Mouse (Mus musculus) megakaryocyte progenitor cell, adult 5-6 weeks (primary cell): ENCODE data around the gene Gabarap. TPM values are rescaled to one million over a fixed set of nuclear protein-coding genes. Genes with fewer than 3 reads are reported as not detected.
"Not testable (repeated sequence)": the region's sequence is repeated elsewhere in the genome, so short reads cannot be mapped to it uniquely, and the experiment has no call there.

Source experiments
- ATAC-seq: replicated peaks from 2 replicates; pipeline ENCODE4 v1.8.0; 2016; ENCODE audit warnings: mild to moderate bottlenecking, moderate TSS enrichment, inconsistent platforms; ENCODE audit not compliant: poor library complexity
- total RNA-seq, 2 experiments: library from RNA; stranded (forward) in 1 of 2; stranded (reverse) in 1 of 2; fragments of 157-497, 149-512 nt in 1 of 2; fragments of 200-1000 nt in 1 of 2; gene quantifications; 2 replicates each; pipeline versions ENCODE4 v1.2.3 to v1.2.4; 2015 to 2017

The Gabarap gene
- total RNA-seq, 2 experiments from 2014 or later = 274 to 387 TPM

DNA sequence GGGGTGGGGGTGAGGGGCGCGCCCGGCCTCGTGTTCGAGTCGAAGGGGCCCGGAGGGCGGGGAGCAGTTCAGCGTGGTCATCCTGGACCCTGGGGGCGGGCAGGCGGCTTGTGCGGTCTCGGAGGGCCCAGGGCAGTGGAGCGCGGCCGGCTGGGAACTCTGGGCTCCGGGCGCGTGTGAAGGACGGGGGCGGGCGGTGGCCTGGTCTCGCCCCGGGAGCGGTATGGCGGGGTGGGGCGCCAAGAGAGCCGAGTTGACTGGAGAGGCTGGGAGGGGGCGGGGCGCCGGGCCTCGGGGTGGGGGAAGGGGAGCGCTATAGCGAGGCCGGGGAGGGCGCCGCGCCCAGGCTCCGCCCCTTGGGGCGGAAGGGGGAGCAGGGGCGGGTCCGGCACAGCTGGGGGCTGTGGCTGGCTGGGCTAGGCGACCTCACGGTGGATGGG lies 6.1 kb downstream of the Gabarap start:
- peak; percentile 36 for ATAC-seq

DNA sequence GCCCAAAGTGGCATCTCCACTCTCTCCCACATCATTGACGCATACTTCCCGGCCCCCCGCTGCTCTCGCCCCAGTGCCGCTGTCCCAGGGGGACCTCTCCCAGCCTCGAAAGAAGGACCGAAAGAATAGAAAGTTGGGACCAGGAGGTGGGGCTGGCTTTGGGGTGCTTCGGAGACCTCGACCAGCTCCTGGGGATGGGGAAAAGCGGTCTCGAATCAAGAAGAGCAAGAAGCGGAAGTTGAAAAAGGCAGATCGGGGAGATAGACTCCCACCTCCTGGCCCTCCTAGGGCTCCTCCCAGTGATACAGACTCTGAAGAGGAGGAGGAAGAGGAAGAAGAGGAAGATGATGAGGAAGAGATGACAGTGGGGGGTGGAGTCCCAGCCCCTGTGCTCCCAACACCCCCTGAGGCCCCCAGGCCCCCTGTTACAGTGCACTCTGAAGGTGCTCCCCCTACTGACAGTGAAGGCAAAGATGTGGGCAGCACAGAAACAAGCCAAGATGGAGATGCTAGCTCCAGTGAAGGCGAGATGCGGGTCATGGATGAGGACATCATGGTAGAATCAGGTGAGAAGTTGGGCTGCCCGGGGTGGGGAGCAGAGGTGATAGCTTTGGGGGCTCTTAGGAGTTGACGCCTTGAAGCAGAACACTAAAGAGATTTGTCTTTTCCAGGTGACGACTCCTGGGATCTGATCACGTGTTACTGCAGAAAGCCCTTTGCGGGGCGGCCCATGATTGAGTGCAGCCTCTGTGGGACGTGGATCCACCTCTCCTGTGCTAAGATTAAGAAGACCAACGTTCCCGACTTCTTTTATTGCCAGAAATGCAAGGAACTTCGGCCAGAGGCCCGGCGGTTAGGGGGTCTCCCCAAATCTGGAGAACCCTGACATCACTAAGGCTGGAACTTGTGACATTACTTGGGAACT lies 7.9 kb downstream of the Gabarap start:
- no peak for ATAC-seq

DNA sequence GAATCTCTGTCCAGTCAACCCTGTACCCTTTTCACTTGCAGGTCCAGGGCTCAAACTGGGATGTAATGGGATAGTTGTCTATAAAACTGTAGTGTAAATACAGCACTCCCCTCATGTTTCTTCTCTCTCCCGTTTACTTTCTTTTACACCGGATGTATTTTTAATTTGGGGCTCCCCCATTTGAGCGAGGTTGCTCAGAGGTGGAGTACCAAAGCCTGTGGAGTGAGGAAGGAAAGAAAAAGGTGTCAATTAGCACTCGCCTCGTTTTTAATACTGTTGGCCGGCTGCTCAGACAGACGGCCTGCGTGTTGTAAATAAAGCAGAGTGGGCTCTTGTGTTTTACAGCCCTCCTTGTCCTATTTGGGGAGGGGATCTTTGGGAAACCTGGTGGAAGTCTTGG lies 8.7 kb downstream of the Gabarap start:
- ATAC-seq = no peak

DNA sequence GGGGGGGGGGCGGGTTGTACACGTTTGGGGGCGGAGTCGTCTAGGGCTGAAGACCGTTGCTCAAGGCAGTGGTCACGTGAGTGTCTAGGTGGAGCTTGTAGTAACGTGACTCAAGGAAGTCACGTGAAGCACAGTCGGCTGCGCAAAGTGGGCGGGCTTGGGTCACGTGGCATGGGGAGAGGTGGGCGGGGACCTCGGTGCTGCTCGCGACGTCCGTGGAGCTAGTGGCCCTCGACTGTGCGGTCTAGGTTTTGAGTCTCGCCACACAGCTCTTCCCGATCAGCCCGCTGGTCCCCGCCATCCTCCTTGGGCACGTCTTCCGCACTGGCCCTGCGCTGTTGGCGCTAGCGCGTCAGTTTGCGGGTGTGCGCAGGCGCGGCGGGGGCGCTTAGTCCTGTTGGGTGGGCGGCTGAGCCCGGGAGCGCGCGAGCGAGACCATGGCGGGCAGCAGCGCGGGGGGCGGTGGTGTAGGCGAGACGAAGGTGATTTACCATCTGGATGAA lies 9.5 kb downstream of the Gabarap start, which contains the start of gene Dvl2:
TSS of gene Dvl2 (plus strand) at position 200 of the 503 bp plus-strand sequence.
- ATAC-seq = peak; percentile 44

DNA sequence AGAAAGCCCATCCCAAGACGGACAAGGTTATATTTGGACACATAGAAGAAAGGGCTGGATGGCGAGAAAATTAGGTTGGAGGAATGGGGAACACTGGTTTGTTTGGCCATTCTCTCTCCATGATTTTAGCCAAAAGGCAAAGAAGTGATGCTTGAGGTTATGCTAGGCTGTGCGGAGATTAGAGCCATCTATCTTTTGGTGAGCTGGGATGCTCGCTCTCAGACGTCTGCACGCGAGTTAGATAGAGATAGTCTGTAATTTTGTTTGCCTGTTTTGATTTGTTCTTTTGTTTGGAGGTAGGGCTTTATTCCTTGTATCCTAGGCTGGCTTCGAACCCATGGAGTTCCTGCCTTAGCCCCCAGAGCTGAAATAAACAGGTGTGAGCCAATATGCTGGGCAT lies 10.2 kb downstream of the Gabarap start:
- ATAC-seq = no peak

DNA sequence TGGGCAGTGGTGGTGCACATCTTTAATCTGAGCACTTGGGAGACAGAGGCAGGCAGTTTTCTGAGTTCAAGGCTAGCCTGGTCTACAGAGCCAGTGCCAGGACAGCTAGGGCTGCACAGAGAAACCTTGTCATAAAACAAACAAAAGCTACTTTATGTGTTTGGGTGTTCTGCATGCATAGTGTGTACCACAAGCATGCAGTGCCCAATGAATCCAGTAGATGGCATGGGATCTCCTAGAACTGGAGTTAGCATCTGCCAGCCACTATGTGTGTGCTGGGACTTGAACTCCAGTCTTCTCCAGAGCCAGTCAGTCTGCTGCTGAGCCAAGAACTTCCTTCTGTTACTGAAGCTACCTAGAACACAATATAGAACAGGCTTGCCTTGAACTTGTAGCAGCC lies 10.9 kb downstream of the Gabarap start:
- ATAC-seq = peak; percentile 59

DNA sequence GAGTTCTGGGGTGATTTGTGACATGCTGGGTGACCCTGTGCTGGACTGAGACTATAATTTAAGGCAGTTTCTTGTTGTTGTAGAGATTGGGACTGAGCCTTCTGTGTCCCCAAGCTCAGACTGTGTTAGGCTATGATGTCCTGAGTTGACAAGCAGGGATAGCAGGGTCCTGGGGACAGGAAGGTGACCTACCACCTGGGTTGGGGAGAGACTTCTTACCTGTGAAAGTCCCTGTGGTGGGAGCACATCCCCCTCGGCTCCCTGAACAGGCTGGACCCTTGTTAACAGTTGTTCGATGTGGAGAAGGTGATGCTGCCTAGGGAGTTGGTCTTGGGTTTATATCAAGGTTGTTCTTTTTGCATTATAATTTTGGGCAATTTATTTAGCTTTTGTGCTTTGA lies 11.5 kb downstream of the Gabarap start:
- ATAC-seq = no peak

DNA sequence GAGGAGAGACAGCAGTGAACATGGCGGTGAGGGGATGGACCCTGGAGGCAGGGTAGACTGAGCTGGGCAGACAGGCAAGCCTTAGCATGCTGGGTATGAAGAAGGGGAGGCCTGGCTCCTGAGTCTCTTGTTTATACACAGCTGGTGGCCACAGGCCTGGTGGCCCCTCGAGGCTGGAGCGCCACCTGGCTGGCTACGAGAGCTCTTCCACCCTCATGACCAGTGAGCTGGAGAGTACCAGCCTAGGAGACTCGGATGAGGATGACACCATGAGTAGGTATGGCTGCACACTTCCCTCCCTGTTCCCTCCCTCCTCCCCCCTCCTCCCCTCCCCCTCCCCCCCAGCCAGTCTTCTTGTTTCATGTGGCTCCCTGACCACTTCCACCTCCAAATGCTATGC lies 14.6 kb downstream of the Gabarap start:
- peak; percentile 56 for ATAC-seq

DNA sequence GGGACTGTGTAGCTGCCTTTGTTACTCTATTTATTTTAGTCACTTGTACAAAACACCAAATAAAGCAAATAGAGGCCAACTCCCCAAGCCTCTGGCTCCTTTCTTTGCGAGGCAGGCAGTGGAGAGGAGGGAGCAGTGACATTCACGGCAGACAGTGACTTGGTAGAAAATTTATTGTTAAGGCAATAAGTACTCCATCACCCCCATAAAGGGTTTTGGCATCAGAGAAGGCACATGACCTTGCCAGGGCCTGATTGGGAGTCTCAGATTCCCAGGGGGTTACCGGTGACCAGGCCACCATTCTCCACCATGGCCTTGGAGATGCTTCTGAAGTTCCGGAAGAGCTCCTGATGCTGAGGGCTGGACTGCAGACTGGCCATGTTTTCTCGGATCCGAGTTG lies 19.1 kb downstream of the Gabarap start:
- ATAC-seq = no peak

DNA sequence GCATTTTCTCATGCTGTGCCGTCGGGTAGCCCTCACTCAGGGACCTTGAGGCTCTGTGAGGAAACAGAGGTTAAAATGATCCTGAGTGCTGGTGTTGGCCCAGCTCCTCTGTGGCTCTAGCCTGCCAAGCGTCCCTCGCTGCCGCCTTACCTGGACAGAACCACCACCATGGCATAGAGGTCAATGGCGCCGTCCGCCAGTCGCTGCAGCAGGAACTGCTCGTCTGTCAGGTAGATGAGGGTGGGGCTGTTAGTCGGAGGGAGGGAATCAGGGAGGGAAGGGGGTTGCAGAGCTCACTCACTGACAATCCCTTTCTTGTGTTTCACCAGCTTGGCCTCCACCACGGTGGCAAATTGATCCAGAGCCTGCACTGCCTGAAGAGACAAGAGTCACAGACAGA lies 19.6 kb downstream of the Gabarap start:
- no peak for ATAC-seq

DNA sequence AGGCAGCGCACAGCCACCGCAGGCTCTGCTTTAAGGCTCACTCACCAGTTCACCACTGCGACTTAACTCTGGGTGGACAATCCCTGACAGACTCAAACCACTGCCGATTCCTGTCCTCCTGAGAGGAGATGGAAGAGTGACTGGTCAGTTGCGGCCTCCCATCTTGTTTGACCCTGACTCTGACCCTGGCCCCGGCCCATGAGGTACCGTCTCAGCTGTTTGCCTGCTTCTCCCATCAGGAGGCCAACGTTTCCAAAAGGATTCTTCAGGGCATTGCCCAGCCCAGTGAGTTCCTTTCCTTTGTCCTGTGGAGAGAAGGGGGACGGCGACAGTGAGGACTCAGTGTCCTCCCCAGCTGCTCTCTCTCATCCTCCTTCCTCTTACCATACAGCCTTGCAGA lies 20.0 kb downstream of the Gabarap start:
- ATAC-seq = no peak

DNA sequence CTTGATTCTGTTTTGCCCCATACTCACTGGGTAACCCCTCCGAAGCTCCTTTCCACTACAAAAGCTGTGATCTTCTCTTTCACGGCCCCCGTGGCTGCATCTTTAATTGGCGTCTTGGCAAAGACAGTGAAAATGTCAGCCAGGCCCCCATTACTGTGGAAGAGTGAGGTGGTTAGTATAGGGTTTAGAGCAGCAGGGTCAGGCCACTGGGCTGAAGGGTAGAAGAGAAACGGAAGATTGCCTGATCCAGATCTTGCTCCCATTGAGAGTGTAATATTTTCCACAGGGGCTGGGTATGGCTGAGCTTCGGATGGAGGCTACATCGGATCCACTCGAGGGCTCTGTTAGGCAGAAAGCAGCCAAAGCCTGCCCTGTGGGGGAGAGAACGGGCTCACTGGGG lies 22.0 kb downstream of the Gabarap start:
- no peak for ATAC-seq

DNA sequence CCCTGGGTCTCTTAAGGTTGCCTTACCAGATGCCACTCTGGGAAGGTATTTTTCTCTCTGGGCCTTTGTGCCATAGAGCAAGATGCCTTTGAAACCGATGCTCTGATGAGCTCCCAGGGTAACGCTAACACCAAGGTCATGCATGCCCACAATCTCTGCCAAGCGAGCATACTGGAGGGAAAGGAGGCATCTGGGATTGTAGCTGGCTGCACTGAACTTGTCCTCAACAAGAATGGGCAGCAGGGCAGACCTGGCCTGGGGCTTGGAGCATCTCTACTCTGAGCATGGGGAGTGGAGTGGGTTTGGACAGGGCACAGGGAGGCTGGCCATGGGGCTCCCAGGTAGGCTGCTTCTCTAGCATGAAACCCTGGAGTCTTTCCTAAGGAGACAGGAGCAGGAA lies 22.5 kb downstream of the Gabarap start:
- no peak for ATAC-seq

DNA sequence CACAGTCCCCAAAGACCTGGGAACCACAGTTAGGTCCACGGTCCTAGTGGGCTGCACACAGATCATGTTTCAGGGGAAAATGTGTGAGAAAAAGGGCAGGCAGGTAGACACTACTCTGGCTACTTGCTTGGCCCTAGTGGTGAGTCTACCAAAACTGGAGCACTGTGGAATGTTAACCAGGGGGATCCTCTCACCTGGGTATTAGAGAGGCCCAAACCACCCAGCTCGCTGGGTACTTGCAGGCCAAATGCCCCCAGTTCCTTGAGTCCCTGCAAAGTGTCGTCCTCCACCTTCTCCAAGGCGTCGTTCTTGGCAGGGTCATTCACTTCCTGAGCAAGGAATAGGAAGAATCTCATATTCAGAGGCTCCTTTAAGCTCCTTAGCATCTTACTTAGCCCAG lies 23.1 kb downstream of the Gabarap start:
- no peak for ATAC-seq

DNA sequence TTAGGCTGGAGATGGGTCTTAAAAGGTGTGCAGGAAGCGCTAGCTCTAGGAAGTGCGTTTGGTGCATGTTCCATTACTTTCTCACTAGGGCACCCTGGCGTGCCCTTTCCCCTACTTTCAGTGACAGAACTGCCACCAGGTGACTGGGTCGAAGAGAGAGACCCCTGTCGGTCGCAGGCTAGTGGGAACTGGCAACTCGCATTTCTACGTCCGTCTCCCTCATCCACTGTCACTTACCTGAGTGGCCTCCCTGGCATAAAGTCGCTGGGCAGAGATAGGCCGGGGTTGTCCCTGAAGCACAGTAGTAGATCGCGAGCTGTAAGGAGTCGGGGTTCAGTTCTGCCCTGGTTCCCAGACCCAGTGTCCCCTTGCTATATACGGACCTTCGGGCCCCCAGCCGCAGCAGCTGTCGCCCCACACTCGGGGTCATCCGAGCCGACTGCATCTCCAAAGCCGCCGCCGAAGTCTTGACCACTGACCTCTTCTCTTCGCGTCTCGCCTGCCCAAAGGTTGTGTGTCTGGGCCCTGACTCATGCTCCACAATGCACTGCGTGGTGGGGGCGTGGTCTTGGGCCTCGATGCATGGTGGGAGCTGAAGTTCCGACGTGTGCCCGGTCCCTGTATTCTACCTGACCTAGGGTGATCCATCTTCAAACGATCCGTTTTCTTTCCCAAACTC lies 24.1 kb downstream of the Gabarap start, which contains the start of gene Acadvl:
TSS of gene Acadvl (minus strand) at position 532 of the 679 bp plus-strand sequence.
- ATAC-seq = peak; percentile 93

DNA sequence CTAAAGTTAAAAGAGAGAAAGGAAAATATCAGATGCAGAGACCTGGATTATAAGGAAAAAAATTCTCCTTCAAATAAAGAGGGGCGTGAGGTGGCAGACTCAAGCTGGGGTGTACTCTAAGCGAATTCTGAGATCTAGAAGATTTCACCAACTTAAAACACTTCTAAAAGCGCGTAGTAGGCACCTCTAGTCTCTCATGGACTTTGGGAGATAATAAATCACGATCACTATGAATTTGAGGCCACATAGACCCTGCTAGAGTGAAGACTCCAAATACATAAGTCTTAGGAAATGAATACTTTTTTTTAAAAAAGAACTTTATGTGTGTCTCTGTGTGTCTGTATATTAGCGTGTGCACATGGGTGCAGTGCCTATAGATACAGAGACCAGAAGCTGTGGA lies 24.7 kb downstream of the Gabarap start:
- ATAC-seq = no peak

DNA sequence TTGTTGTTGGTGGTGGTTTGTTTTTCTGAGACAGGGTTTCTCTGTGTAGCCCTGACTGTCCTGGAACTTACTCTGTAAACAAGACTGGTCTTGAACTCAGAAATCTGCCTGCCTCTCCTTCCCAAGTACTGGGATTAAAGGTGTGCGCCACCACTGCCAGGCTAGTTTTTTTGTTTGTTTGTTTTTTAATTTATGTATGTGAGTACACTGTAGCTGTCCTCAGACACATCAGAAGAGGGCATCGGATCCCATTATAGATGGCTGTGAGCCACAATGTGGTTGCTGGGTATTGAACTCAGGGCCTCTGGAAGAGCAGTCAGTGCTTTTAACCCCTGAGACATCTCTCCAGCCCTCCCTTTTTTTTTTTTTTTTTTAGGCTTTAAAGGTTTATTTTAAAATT lies 25.2 kb downstream of the Gabarap start:
- not testable (repeated sequence) for ATAC-seq

DNA sequence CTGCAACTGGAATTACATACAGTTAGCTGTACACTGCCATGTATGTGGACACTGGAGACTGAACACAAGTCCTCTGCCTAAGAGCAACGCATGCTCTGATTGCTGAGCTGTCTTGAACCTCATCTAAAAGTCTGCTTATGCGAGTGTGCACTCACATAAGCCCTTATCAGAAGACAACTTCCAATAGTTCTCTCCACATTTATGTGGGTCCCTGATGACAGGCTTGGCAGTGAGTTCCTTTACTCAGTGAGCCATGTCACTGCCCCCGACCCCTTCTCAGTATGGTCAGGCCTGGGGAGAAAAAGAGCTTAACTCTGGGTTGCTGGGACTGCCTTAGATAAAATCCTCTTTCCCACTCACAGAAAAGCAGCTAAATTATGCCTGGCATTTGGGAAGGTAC lies 25.7 kb downstream of the Gabarap start, which contains the start of gene Dlg4:
TSS of gene Dlg4 (plus strand) at position 274 of the 400 bp plus-strand sequence.
- ATAC-seq = no peak

DNA sequence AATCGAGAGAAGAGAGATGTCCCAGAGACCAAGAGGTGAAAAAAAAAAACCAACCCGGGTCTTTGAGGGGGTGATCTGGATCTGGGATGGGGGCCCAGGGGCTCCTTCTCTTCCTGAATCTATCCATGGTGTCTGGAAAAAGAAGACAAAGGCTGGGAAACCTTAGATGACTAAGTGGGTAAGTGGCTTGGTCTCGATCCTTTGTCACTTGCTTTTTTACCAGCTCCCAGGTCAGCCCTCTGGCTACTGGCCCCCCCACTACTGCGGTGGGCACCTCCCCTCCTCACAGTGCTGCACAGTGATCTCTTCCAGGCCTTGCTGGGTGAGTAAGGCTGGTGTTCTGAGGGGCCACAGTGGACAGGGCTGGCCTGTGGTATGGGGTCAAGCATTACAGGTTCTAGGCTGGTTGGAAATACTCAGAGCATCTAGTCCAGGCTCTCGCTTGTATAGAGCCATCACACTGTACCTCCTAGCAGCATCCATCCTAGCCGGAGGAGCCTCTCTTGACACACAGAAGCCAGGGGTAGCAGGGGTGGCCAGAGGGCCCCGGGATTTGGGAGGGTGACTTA lies 26.3 kb downstream of the Gabarap start:
- ATAC-seq = no peak

DNA sequence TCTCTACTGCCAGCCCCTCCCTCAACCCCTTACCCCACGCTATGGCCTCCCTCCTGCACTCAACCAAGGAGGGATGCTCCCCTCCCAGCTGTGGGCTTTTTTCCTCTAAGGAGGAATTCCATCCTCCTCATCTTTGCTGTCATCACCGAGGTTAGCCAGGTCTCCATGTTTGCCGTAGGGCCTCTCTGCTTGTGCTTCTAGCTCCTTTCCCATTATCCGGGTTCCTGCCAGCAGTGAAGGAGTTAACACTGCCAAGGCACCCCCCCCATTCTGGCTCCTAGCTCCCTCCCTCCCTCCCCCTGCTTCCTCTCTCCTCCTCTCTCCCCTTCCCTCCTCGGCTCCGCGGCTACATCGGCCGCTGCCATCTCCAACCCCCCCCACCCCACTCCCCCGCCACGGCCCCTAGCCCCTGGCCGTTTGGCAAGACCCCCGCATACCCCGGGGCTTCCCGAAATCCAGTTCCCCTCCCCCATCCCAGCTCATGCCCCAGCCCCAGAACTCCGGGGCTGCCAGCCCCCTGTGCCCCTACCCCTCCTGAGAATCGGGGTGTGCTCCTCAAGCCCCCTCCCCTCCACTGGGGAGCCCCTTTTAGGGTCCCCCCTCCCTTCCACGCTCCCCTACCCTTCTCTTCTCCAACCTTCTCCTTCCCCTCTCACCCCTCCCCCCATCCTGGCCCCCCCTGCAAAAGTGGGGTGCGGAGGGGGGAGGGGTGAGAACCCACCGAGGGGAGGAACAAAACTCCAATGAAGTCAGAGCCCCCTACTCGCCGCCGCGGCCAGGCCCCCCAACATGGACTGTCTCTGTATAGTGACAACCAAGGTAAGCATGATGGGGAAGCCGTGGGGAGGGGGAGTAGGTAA lies 27.4 kb downstream of the Gabarap start:
- no peak for ATAC-seq
